Mouse (Mus musculus) E14TG2a.4 (cell line): ENCODE data around the gene Cercam.

Experiments used
- H3K27me3 ChIP-seq: 2 replicates; pipeline ENCODE4 v1.6.1; 2014; ENCODE audit warnings: low read length, control low read depth; ENCODE audit not compliant: insufficient read depth
- H3K36me3 ChIP-seq: 2 replicates; pipeline ENCODE4 v1.6.1; 2014; ENCODE audit warnings: low read length, control low read depth; ENCODE audit not compliant: insufficient read depth
- H3K4me1 ChIP-seq: replicated peaks from 2 replicates; pipeline ENCODE4 v1.6.1; 2014; ENCODE audit warnings: low read depth, low read length, control low read depth
- H3K4me3 ChIP-seq: replicated peaks from 2 replicates; pipeline ENCODE4 v1.5.1; 2014; ENCODE audit warnings: mild to moderate bottlenecking, low read length
- H3K9me3 ChIP-seq: 2 replicates; pipeline ENCODE4 v1.6.1; 2014; ENCODE audit warnings: low read length, control low read depth
- CTCF ChIP-seq: conservative IDR thresholded peaks from 2 replicates; pipeline ENCODE4 v1.5.1; 2014; ENCODE audit warnings: low read length
- NANOG ChIP-seq: IDR thresholded peaks from 2 replicates; pipeline ENCODE4 v1.6.1; 2014; ENCODE audit warnings: borderline replicate concordance, low read length, mixed read lengths
- POU5F1 ChIP-seq: IDR thresholded peaks from 2 replicates; pipeline ENCODE4 v1.6.1; 2014; ENCODE audit warnings: low read length, borderline replicate concordance

Gene Cercam

DNA sequence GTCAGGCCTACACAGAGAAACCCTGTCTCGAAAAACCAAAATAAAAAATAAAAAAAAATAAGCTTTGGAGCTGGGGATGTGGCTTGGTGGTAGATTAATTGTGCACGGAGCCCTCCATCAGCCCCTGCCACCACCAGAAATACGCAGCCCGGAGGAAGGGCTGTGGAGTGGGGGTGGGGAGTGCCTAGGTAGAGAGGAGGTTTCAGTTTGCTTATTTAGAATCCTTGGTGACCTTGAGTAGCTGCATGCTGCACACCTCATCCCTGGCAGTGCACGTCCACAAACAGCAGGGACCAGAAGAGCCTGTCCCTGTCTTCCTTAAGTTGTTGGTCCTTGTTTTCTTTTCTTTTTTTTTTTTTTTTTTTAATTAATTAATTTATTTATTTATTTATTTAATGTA is 35.2 kb upstream of the Cercam start:
- TF ChIP-seq CTCF (no peak), NANOG (no peak), POU5F1 (no peak)
- H3K4me1 ChIP-seq, result peaks cover 93% of the 10 kb centered on the region
- H3K36me3 ChIP-seq, result peaks cover 85% of the 10 kb centered on the region
- H3K4me3 ChIP-seq, result peak overlapping the region; percentile 58
- H3K27me3 ChIP-seq, result no peaks in the 10 kb centered on the region
- no peaks in the 10 kb centered on the region for H3K9me3 ChIP-seq

DNA sequence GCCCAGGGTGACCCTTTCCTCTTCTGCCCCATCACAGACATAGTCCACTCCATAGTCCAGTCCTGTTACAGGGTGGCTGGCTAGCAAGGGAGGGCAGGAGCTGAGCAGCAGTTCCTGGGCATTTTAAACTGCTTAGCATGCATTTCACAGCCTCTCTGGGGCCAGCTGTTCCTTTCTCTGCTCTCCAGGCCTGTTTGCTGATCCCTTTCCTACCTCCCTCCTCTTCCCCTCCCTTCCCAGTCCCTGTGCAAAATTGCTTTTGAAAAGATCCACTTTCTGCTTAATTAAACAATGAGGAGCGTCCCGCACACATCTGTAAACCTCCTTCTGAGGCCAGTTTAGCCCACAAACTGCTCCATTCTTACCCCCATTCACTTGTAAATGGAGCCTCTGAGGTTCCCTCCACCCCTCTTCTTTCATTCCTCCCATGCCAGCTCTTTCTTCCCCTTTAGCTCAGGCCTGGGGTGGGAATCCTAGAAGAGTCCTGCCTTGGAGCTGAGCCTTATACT is 33.5 kb upstream of the Cercam start:
- peak; percentile 88 for TF ChIP-seq NANOG
- TF ChIP-seq CTCF, result no peak
- TF ChIP-seq POU5F1, result peak; percentile 76; the same call in 1 of the 2 replicates
- Histone ChIP-seq H3K4me1 (peaks cover 93% of the 10 kb centered on the region), H3K36me3 (peaks cover 85% of the 10 kb centered on the region), H3K9me3 (no peaks in the 10 kb centered on the region), H3K27me3 (no peaks in the 10 kb centered on the region), H3K4me3 (peak overlapping the region; percentile 68)

DNA sequence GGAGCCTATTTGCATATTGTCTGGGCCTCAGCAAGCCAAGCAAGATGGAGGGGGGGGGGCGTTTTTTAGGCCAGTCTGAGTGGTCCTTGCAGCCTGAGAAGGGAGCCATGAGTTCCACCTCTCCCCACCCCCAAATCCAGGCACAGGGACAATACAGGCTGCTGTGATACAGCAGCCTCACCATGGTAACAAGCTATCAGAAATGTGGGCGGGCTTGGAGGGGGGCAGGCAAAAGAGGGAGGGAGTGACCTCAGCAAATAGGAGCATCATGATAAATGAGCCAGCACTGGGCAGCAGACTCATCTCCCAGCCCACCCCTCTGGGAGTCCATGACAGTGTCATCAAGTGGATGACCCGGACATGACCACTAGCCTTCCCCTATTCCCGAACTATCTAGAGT is 29.5 kb upstream of the Cercam start:
- no peaks in the 10 kb centered on the region for H3K9me3 ChIP-seq
- peaks cover 90% of the 10 kb centered on the region for H3K36me3 ChIP-seq
- H3K27me3 ChIP-seq, result peaks cover 13% of the 10 kb centered on the region
- peaks cover 96% of the 10 kb centered on the region for H3K4me1 ChIP-seq
- H3K4me3 ChIP-seq, result peak overlapping the region; percentile 32; the same call in 1 of the 2 replicates
- TF ChIP-seq CTCF, result no peak
- no peak for TF ChIP-seq NANOG
- TF ChIP-seq POU5F1, result no peak

DNA sequence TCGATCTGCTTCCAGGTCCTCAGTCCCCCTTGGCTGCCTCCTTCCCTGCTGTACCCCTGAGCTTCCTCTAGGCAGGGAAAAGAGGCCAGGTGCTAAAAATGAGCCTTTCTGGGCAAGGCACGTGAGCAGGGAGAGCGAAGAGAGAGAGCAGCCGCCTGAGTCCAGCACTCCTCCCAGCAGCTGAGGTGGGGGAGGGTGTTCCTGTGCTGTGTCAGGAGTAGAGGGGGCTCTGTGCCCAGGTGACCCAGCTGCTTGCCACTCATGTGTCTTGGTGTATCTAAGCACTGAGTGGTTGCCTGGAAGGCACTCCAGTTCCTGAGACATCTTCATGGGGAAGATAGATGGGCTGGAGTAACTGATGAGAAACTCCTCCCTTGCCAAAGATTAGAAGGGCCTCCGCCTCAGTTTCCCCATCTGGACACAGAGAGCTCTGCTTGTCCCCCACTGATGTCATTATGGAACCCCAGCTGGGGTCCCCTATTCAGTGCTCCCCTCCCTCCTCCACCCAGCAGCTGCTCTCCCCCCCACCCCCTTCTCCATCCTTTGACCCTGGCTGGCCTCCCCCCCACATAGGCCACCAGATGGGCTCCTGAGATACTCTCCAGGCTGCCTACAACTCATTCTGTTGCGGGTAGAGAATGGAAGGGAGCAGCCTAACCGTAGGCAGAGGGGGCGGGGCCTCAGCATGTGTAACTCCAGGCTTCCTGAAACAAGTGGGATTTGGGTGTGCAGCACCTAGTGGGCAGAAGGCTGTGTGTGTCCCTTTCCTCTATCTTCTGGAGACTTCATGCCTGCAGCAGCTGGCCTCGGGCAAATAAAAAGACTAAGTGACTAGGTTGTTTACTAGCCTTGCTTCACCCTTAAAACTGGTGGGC is 25.5 kb upstream of the Cercam start:
- 0 out of 2 replicates have a peak overlapping the region, but pooled peaks have one; percentile 20 for H3K4me3 ChIP-seq
- H3K36me3 ChIP-seq, result peaks cover 80% of the 10 kb centered on the region
- H3K4me1 ChIP-seq, result peaks cover 89% of the 10 kb centered on the region
- TF ChIP-seq CTCF, result no peak
- H3K27me3 ChIP-seq, result peaks cover 53% of the 10 kb centered on the region
- H3K9me3 ChIP-seq, result no peaks in the 10 kb centered on the region

DNA sequence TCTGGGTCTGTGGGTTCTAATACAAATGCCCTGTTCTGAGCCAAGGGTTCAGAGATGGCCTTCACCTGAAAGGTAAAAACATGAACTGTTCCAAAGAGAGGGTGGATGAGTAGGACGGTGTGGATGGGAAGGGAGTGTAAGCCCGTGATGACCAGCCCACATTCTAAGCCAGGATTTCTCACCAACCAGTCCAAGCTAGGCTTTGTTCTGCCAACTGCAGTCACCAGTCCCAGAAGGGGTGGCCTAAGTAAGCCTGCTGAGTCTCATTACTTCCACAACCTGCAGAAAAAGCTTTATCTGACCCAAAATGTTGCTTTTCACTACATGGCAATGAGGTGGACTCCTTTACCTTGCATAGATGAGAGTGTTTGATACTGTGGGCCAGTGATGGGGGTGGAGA is 24.8 kb upstream of the Cercam start:
- Histone ChIP-seq H3K9me3 (no peaks in the 10 kb centered on the region), H3K4me3 (no peak overlapping the region), H3K27me3 (peaks cover 60% of the 10 kb centered on the region), H3K4me1 (peaks cover 82% of the 10 kb centered on the region), H3K36me3 (peaks cover 79% of the 10 kb centered on the region)
- no peak for TF ChIP-seq NANOG
- no peak for TF ChIP-seq POU5F1
- TF ChIP-seq CTCF, result no peak

DNA sequence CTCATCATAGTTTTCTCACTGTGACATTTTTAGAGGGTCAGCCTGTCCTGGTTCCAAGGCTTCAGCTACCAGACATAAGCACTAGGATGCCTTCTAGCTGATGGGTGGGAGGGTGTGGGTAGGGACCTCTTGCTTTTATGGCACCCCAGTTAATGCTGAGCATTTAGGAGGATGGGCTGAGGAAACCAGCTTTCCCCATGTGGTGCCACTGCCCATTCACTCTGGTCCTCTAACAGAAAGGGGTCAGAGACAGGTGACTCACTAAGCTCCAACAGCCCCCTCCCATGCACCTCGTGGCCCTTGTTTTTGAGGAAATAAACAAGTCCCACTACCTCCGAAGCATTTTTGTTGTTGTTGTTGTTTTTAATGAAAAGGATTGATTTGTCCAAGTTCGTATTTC is 24.3 kb upstream of the Cercam start:
- TF ChIP-seq POU5F1, result no peak
- no peak for TF ChIP-seq CTCF
- no peak for TF ChIP-seq NANOG
- Histone ChIP-seq H3K4me1 (peaks cover 77% of the 10 kb centered on the region), H3K9me3 (no peaks in the 10 kb centered on the region), H3K27me3 (peaks cover 60% of the 10 kb centered on the region), H3K4me3 (peak overlapping the region; percentile 77; the same call in 1 of the 2 replicates), H3K36me3 (peaks cover 74% of the 10 kb centered on the region)

DNA sequence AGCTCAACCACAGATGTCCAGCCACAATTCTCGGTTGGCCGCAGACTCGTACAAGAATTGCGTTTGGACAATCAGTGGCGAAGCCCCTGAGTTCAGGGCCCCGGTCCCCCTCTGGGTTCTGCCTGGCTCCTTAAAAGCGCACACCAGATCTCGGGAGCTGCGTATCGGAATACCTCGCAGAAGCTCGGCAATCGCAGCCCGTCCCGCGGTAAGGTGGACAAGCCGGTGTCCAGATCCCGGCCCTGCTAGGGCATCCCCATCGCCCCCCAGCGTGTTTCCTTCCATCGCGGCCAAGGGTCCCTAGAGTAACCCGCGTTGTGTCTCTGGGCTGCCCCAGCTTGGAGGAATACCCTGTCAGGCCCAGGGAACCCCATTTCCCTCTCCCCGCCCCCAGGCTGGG is 23.3 kb upstream of the Cercam start:
- Histone ChIP-seq H3K27me3 (peaks cover 63% of the 10 kb centered on the region), H3K36me3 (peaks cover 64% of the 10 kb centered on the region), H3K4me3 (peak overlapping the region; percentile 77), H3K4me1 (peaks cover 74% of the 10 kb centered on the region), H3K9me3 (no peaks in the 10 kb centered on the region)
- TF ChIP-seq NANOG (no peak), CTCF (no peak), POU5F1 (no peak)

DNA sequence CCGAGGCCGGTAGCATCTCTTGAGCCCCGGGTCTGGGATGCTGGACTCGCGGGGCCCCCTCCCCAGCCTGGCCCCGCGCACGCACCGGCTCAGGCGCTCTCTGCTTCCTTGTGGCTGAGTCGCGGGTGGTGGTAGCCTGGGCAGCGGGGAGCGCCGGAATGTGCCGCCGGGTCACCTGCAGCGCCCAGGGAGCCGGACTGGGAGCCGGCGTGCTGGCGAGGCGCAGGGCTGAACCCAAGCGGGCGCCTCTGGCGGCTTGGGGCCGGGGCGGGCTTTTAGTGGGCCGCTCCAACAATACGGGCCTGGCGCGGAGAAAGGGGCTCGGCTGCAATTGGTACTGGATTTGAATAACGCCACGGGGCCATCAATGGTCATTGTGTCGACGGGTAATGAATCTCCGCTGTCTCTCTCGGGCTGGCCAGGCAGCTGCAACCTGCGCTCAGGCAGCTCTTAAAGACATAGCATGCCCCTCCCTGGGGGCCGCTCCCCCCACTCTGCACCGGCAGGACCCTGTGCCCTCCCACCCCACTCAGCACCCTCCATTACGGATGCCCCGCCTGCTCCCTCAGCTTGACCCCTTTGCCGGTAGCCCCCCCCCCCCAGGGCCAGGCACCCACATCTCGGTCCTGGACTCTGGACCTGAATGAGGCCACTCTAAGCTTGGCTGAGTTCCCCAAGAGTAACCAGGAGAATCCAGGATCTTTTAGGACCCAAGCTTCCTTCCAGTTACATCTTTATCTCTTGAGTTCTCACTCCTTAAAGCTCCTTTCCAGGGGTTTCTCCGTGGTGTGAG is 22.7 kb upstream of the Cercam start:
- TF ChIP-seq NANOG, result no peak
- TF ChIP-seq POU5F1, result no peak
- no peak for TF ChIP-seq CTCF
- peaks cover 58% of the 10 kb centered on the region for H3K36me3 ChIP-seq
- H3K9me3 ChIP-seq, result no peaks in the 10 kb centered on the region
- H3K4me1 ChIP-seq, result peaks cover 67% of the 10 kb centered on the region
- H3K27me3 ChIP-seq, result peaks cover 69% of the 10 kb centered on the region
- H3K4me3 ChIP-seq, result peak overlapping the region; percentile 77
